Mouse (Mus musculus) E14TG2a.4 (cell line): Measurements from ENCODE around the gene Sox5.

Experiments
- H3K27me3 ChIP-seq: 2 replicates; pipeline ENCODE4 v1.6.1; 2014; ENCODE audit warnings: low read length, control low read depth; ENCODE audit not compliant: insufficient read depth
- H3K36me3 ChIP-seq: 2 replicates; pipeline ENCODE4 v1.6.1; 2014; ENCODE audit warnings: low read length, control low read depth; ENCODE audit not compliant: insufficient read depth
- H3K4me1 ChIP-seq: replicated peaks from 2 replicates; pipeline ENCODE4 v1.6.1; 2014; ENCODE audit warnings: low read depth, low read length, control low read depth
- H3K4me3 ChIP-seq: replicated peaks from 2 replicates; pipeline ENCODE4 v1.5.1; 2014; ENCODE audit warnings: mild to moderate bottlenecking, low read length
- H3K9me3 ChIP-seq: 2 replicates; pipeline ENCODE4 v1.6.1; 2014; ENCODE audit warnings: low read length, control low read depth
- CTCF ChIP-seq: conservative IDR thresholded peaks from 2 replicates; pipeline ENCODE4 v1.5.1; 2014; ENCODE audit warnings: low read length
- NANOG ChIP-seq: IDR thresholded peaks from 2 replicates; pipeline ENCODE4 v1.6.1; 2014; ENCODE audit warnings: borderline replicate concordance, low read length, mixed read lengths
- POU5F1 ChIP-seq: IDR thresholded peaks from 2 replicates; pipeline ENCODE4 v1.6.1; 2014; ENCODE audit warnings: low read length, borderline replicate concordance

The Sox5 gene

DNA sequence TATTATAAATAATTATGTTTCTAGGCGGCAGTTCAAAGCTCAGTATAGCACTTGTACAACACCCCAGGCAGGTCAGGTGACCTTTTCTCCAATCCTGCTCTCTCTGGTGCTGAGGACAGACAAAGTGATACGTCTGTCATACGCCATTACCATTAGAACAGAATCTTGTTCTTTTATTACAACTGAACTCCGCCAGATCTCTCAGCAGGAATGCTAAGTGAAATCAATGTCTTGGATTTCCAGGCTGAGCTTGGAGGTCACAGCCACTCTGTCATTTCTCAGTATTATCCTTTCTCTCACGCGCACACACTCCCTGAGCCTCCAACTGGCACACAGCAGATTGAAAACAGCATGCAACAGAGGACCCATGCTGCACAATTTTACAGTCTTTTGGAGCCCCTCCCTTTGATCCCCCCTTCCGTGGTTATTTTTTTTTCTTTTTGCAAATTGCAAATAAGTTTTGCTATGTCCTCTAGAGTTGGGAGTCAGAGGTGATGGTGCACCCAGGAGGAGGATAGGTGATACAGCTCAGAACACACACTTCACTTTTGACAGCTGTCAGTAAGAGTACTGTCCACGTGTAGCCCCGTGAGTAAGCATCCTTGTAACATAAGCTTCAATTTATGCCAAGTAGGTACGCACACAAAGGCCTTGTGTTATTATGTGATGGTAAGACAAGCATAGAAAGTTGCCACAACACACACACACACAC is 877.6 kb downstream of the Sox5 start:
- no peaks in the 10 kb centered on the region for H3K27me3 ChIP-seq

DNA sequence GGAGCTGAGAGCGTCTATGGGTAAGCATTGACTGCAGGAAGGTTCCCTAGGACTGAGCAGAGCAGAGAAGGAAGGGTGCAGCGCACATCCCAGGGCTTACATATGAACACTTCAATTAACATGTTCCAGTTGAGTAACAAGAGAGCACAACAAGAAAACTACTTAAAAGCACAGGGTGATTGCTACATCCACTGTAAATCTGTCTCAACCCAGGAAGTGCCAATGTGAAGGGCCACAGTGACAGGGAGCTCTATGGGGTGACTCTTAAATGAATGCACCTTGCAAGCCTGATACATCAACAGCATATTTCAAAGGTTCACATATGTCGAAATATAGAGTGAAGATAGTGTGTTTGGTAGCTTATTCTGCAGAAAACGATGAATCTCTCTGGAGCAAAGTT is 880.9 kb downstream of the Sox5 start:
- Histone ChIP-seq H3K36me3 (no peaks in the 10 kb centered on the region), H3K27me3 (no peaks in the 10 kb centered on the region), H3K4me1 (no peaks in the 10 kb centered on the region), H3K4me3 (no peak overlapping the region), H3K9me3 (no peaks in the 10 kb centered on the region)
- TF ChIP-seq NANOG (no peak), CTCF (no peak), POU5F1 (no peak)

More for the DNA sequence above, 877.6 kb downstream of the Sox5 start:
- Histone ChIP-seq H3K4me1 (no peaks in the 10 kb centered on the region), H3K4me3 (no peak overlapping the region), H3K9me3 (no peaks in the 10 kb centered on the region), H3K36me3 (no peaks in the 10 kb centered on the region)
- TF ChIP-seq CTCF (no peak), POU5F1 (no peak), NANOG (no peak)

DNA sequence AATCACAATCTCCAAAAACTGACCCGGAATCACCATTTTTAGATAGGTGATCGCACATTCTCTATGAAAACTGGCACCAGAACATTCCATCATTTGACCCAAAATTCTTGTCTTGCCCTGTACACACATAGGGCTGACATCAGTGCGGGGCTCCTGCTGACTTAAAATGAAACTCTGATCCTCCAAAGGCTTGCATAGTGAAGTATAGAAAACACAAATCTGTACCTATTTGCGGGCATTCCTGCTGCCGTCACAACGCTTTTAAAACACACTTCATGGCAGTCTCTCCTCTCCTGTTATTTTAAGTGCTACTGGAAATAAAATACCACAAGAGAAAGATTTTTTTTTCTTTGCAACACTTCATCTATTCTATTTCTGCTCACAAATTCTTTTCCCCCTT is 886.7 kb downstream of the Sox5 start:
- no peak for TF ChIP-seq CTCF
- TF ChIP-seq NANOG: no peak
- no peak for TF ChIP-seq POU5F1

DNA sequence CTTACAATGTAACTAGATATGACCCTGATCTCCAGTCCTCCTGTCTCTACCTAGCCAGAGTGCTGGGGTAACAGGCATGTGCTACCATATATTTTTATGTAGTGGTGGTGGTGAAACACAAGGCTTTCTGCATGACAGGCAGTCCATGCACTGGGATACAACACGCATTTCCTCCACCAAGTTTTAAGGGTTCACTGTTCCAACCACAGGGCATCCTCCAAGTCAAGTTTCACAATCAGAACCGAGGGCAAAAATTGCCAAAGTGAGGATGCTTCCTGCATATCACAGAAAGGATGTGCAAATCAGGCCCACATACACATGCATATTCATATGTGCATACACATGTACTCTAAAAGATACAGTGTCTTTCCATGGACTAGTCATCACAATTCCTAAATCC is 888.9 kb downstream of the Sox5 start:
- Histone ChIP-seq H3K4me1 (no peaks in the 10 kb centered on the region), H3K9me3 (peaks cover 1% of the 10 kb centered on the region; the same call in 1 of the 2 replicates), H3K36me3 (no peaks in the 10 kb centered on the region), H3K4me3 (no peak overlapping the region), H3K27me3 (no peaks in the 10 kb centered on the region)
- TF ChIP-seq CTCF (no peak), NANOG (no peak), POU5F1 (no peak)

More for the DNA sequence above, 886.7 kb downstream of the Sox5 start:
- Histone ChIP-seq H3K36me3 (no peaks in the 10 kb centered on the region), H3K4me3 (no peak overlapping the region), H3K4me1 (no peaks in the 10 kb centered on the region), H3K9me3 (no peaks in the 10 kb centered on the region), H3K27me3 (no peaks in the 10 kb centered on the region)

GRCm38 (mm10) chr6:143888556-143888955 is 893.2 kb downstream of the Sox5 start:
- Histone ChIP-seq H3K4me3 (no peak overlapping the region), H3K36me3 (no peaks in the 10 kb centered on the region), H3K27me3 (no peaks in the 10 kb centered on the region), H3K9me3 (peaks cover 15% of the 10 kb centered on the region), H3K4me1 (no peaks in the 10 kb centered on the region)
- no peak for TF ChIP-seq NANOG
- no peak for TF ChIP-seq POU5F1
- TF ChIP-seq CTCF: no peak

DNA sequence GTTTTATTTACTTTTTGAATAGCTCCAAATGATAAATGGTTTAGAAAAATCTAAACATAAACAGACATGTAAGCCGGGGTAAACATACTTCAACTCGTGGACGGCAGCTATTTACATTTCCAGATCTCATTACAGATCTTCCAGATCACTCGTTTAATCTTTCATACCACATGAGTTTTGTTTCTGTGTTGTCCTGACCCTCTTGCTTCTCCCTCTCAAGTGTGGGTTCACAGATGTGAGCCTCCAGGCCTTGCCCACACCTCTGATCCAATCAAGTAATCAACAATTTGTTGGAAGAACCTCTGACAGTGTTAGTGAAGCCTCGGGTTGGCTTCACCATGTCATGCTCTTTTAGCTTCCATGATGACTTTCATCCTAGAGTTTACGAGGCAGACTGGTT is 903.3 kb downstream of the Sox5 start:
- Histone ChIP-seq H3K4me1 (no peaks in the 10 kb centered on the region), H3K27me3 (no peaks in the 10 kb centered on the region), H3K36me3 (no peaks in the 10 kb centered on the region), H3K4me3 (no peak overlapping the region), H3K9me3 (peaks cover 14% of the 10 kb centered on the region)
- TF ChIP-seq CTCF: no peak
- no peak for TF ChIP-seq POU5F1
- no peak for TF ChIP-seq NANOG

DNA sequence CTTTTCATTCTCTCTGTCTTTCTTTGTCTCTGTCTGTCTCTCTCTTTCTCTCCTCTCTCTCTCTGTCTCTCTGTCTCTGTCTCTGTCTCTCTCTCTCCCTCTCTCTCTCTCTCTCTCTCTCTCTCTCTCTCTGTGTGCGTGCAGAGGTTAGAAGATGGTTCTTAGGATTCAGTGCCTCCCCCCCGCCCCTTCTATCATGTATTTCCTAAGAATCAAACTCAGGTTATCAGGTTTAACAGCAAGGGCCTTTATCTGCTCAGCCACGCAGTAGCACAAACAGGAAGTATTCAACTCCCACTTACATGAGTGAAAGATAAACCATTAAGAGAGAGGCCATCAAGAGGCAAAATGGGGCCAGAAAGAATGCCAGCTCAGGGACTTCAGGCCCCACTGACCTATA is 913.0 kb downstream of the Sox5 start:
- Histone ChIP-seq H3K4me3 (no peak overlapping the region), H3K4me1 (no peaks in the 10 kb centered on the region), H3K27me3 (no peaks in the 10 kb centered on the region), H3K36me3 (no peaks in the 10 kb centered on the region), H3K9me3 (no peaks in the 10 kb centered on the region)
- TF ChIP-seq POU5F1: no peak
- TF ChIP-seq NANOG: no peak
- TF ChIP-seq CTCF: no peak

GRCm38 (mm10) chr6:143868155-143868685 is 913.6 kb downstream of the Sox5 start:
- H3K4me1 ChIP-seq: no peaks in the 10 kb centered on the region
- H3K9me3 ChIP-seq: no peaks in the 10 kb centered on the region
- no peak overlapping the region for H3K4me3 ChIP-seq
- H3K27me3 ChIP-seq: no peaks in the 10 kb centered on the region
- TF ChIP-seq POU5F1 (no peak), CTCF (no peak), NANOG (no peak)
- H3K36me3 ChIP-seq: no peaks in the 10 kb centered on the region
